In the genomic region with DNA sequence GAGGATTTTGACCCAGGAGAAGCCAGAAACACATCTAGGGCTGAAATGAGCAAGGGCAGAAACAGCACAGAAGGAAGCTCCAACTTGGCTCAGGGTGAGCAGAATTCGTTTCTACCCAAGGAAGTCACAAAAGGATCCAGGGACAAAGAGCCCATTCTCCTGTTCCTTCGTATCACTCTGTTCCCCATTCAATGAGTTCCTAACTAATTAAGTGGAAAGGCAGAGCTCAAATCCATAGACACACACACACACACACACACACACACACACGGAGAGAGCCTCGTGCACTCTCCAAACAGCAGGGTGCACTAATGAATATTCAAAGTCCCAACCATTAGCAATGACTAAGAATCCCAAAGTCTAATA, we compare ENCODE assay signal across 8 mouse cellular contexts. TPM values are rescaled to one million over a fixed set of nuclear protein-coding genes. Genes with fewer than 3 reads are reported as not detected.
DNase-seq lines count a peak whose midpoint lies in the region; ATAC-seq and TF ChIP-seq lines count a peak whose summit lies in the region.

No protein-coding gene starts in this region.

- TF ChIP-seq CTCF in kidney, adult 2 months (conservative IDR thresholded peaks at IDR 0.05; ENCODE audit: insufficient read depth, insufficient read length, low read depth, low read length): no peak
- TF ChIP-seq CTCF in liver, postnatal 0 days (IDR thresholded peaks at IDR 0.05; ENCODE audit: low read depth): no peak

- ATAC-seq in forebrain, embryonic 12.5 days (ENCODE audit: low FRiP score): peak; percentile 70
- ATAC-seq in liver, postnatal 0 days: no peak
- no peak for ATAC-seq in megakaryocyte-erythroid progenitor cell, adult 5-6 weeks (replicated peaks; ENCODE audit: low FRiP score, low TSS enrichment, poor library complexity, severe bottlenecking)

- no peak for TF ChIP-seq POLR2A in kidney, adult 2 months (IDR thresholded peaks at IDR 0.05; ENCODE audit: low read depth, low read length)

- DNase-seq in kidney, adult 2 months: peak; percentile 37
- no peak for DNase-seq in kidney, adult 8-10 months
- DNase-seq in Muller cell, postnatal 12 days (ENCODE audit: inconsistent ontology term): peak; percentile 83
- no peak for DNase-seq in liver, postnatal 0 days
- DNase-seq in urinary bladder, postnatal 10 days (ENCODE audit: low spot score): no peak
- no peak for DNase-seq in thymus, postnatal 4 days

- H3K4me3 ChIP-seq in kidney, adult 2 months (ENCODE audit: insufficient read depth, low read depth, low read length): no peak overlapping the region
- no peak overlapping the region; the same call in 1 of the 2 replicates for H3K4me3 ChIP-seq in forebrain, embryonic 12.5 days (replicated peaks)
- H3K4me3 ChIP-seq in liver, postnatal 0 days (ENCODE audit: low read depth, low read length): peak overlapping the region; percentile 14; the same call in 1 of the 2 replicates

- no peaks in the 10 kb centered on the region for H3K9me3 ChIP-seq in forebrain, embryonic 12.5 days
- no peaks in the 10 kb centered on the region for H3K9me3 ChIP-seq in liver, postnatal 0 days (ENCODE audit: low read length)

- H3K27ac ChIP-seq in kidney, adult 2 months (ENCODE audit: insufficient read depth, low read depth, low read length): peak overlapping the region; percentile 76
- peak overlapping the region; percentile 96 for H3K27ac ChIP-seq in forebrain, embryonic 12.5 days
- peak overlapping the region; percentile 83 for H3K27ac ChIP-seq in liver, postnatal 0 days (ENCODE audit: low read depth)

- 20% methylated on average over 4 of the region's 4 CpGs for WGBS in kidney, adult 2 months
- WGBS in forebrain, embryonic 12.5 days: 3% methylated on average over 4 of the region's 4 CpGs
- WGBS in liver, postnatal 0 days (ENCODE audit: insufficient replicate concordance): 29% methylated on average over 4 of the region's 4 CpGs

- H3K27me3 ChIP-seq in kidney, adult 2 months (replicated peaks; ENCODE audit: control insufficient read depth, insufficient read depth, low read length): no peaks in the 10 kb centered on the region
- H3K27me3 ChIP-seq in forebrain, embryonic 12.5 days: no peaks in the 10 kb centered on the region
- no peaks in the 10 kb centered on the region for H3K27me3 ChIP-seq in liver, postnatal 0 days (ENCODE audit: insufficient read depth, low read length)

- H3K4me2 ChIP-seq in forebrain, embryonic 12.5 days: peak overlapping the region; percentile 43
- peak overlapping the region; percentile 66 for H3K4me2 ChIP-seq in liver, postnatal 0 days (ENCODE audit: low read depth, low read length)

- TF ChIP-seq EP300 in liver, postnatal 0 days (IDR thresholded peaks at IDR 0.05; ENCODE audit: low read depth): no peak

- no peaks in the 10 kb centered on the region for H3K36me3 ChIP-seq in kidney, adult 2 months (ENCODE audit: control insufficient read depth, insufficient read depth, low read length)
- no peaks in the 10 kb centered on the region; the same call in 1 of the 2 replicates for H3K36me3 ChIP-seq in forebrain, embryonic 12.5 days (replicated peaks)
- no peaks in the 10 kb centered on the region for H3K36me3 ChIP-seq in liver, postnatal 0 days (replicated peaks; ENCODE audit: insufficient read depth, low read length)

- peaks cover 29% of the 10 kb centered on the region; the same call in 1 of the 2 replicates for H3K4me1 ChIP-seq in kidney, adult 2 months (ENCODE audit: control insufficient read depth, insufficient read depth, low read length)
- H3K4me1 ChIP-seq in forebrain, embryonic 12.5 days: peaks cover 61% of the 10 kb centered on the region
- peaks cover 57% of the 10 kb centered on the region for H3K4me1 ChIP-seq in liver, postnatal 0 days (ENCODE audit: insufficient read depth)

- peak overlapping the region; percentile 38; the same call in 1 of the 2 replicates for H3K9ac ChIP-seq in forebrain, embryonic 12.5 days
- H3K9ac ChIP-seq in liver, postnatal 0 days (replicated peaks): peak overlapping the region; percentile 51

RNA-seq across cellular contexts. Expression of a gene that starts 54.0 kb away (rescaled TPM):
- 15.0 and 18.5 TPM in 2 replicates for polyA plus RNA-seq in kidney, adult 2 months (2012; rRNA removed)
- polyA plus RNA-seq in forebrain, embryonic 12.5 days (2016; fragmentation: Nextera tagmentation; extraction: Ambion mirVana): 34.7 and 38.2 TPM in 2 replicates
- 6.8 and 9.1 TPM in 2 replicates for polyA plus RNA-seq in liver, postnatal 0 days (2015; fragmentation: Nextera tagmentation; extraction: Ambion mirVana)
- 35.0 and 44.4 TPM in 2 replicates for total RNA-seq in megakaryocyte-erythroid progenitor cell, adult 5-6 weeks (2014; fragmentation: Nextera tagmentation)
- 28.6 and 33.9 TPM in 2 replicates for total RNA-seq in megakaryocyte-erythroid progenitor cell, adult 5-6 weeks (2017)

Comparison
In these comparisons a context has a peak if more than half of its experiments do, and no peak if none do; other contexts are left out.
1. DNase-seq: peak in kidney, adult 2 months (single experiment) and Muller cell, postnatal 12 days (single experiment); none in kidney, adult 8-10 months (0 of 2), liver, postnatal 0 days (single experiment), urinary bladder, postnatal 10 days (single experiment) and thymus, postnatal 4 days (single experiment).
2. Peak in every context shown above with its lines, with median percentiles within 50 percentile points of each other: H3K27ac ChIP-seq.